Mouse (Mus musculus): ENCODE measurements around the gene Lrrc23. TPM values are rescaled to one million over a fixed set of nuclear protein-coding genes. Genes with fewer than 3 reads are reported as not detected.

Gene Lrrc23
- polyA plus RNA-seq, 1 experiment, result not detected

- H3K27ac ChIP-seq (ENCODE audit: insufficient read depth, low read length), result no peak overlapping the region
- TF ChIP-seq CTCF (IDR thresholded peaks at IDR 0.05; ENCODE audit: borderline replicate concordance, insufficient read depth, low read length) (no peak), POLR2A (IDR thresholded peaks at IDR 0.05; ENCODE audit: low read depth, low read length) (no peak)
- no peaks in the 10 kb centered on the region for H3K4me1 ChIP-seq (ENCODE audit: control insufficient read depth, insufficient read depth, low read length)
- no peak overlapping the region for H3K4me3 ChIP-seq (ENCODE audit: insufficient read depth, low read length)
These were observed 33.3 kb downstream of the Lrrc23 start for GRCm38 (mm10) chr6:124746296-124746605.

GRCm38 (mm10) chr6:124745490-124746295 lies 33.8 kb downstream of the Lrrc23 start:
- H3K4me3 ChIP-seq (ENCODE audit: insufficient read depth, low read length), result peak overlapping the region; percentile 9; the same call in 1 of the 2 replicates
- H3K27ac ChIP-seq (ENCODE audit: insufficient read depth, low read length), result no peak overlapping the region
- TF ChIP-seq POLR2A (IDR thresholded peaks at IDR 0.05; ENCODE audit: low read depth, low read length) (no peak), CTCF (IDR thresholded peaks at IDR 0.05; ENCODE audit: borderline replicate concordance, insufficient read depth, low read length) (peak; percentile 46; the same call in 1 of the 2 replicates)
- no peaks in the 10 kb centered on the region for H3K4me1 ChIP-seq (ENCODE audit: control insufficient read depth, insufficient read depth, low read length)

- no peak for TF ChIP-seq CTCF (IDR thresholded peaks at IDR 0.05; ENCODE audit: borderline replicate concordance, insufficient read depth, low read length)
- no peak overlapping the region for H3K4me3 ChIP-seq (ENCODE audit: insufficient read depth, low read length)
- H3K27ac ChIP-seq (ENCODE audit: insufficient read depth, low read length), result no peak overlapping the region
These were observed 34.7 kb downstream of the Lrrc23 start for GRCm38 (mm10) chr6:124744755-124745321.

GRCm38 (mm10) chr6:124743647-124744046 lies 35.9 kb downstream of the Lrrc23 start:
- no peak overlapping the region for H3K4me3 ChIP-seq (ENCODE audit: insufficient read depth, low read length)
- no peak overlapping the region for H3K27ac ChIP-seq (ENCODE audit: insufficient read depth, low read length)
- TF ChIP-seq POLR2A (IDR thresholded peaks at IDR 0.05; ENCODE audit: low read depth, low read length) (no peak), CTCF (IDR thresholded peaks at IDR 0.05; ENCODE audit: borderline replicate concordance, insufficient read depth, low read length) (no peak)
- H3K4me1 ChIP-seq (ENCODE audit: control insufficient read depth, insufficient read depth, low read length), result no peaks in the 10 kb centered on the region

More at GRCm38 (mm10) chr6:124744755-124745321, 34.7 kb downstream of the Lrrc23 start:
- H3K4me1 ChIP-seq (ENCODE audit: control insufficient read depth, insufficient read depth, low read length), result no peaks in the 10 kb centered on the region

- Histone ChIP-seq H3K27ac (ENCODE audit: insufficient read depth, low read length) (no peak overlapping the region), H3K4me3 (ENCODE audit: insufficient read depth, low read length) (no peak overlapping the region), H3K4me1 (ENCODE audit: control insufficient read depth, insufficient read depth, low read length) (no peaks in the 10 kb centered on the region)
- TF ChIP-seq POLR2A (IDR thresholded peaks at IDR 0.05; ENCODE audit: low read depth, low read length), result no peak
- TF ChIP-seq CTCF (IDR thresholded peaks at IDR 0.05; ENCODE audit: borderline replicate concordance, insufficient read depth, low read length), result no peak
These were observed 36.5 kb downstream of the Lrrc23 start for GRCm38 (mm10) chr6:124742839-124743514.

GRCm38 (mm10) chr6:124741842-124742241 lies 37.7 kb downstream of the Lrrc23 start:
- Histone ChIP-seq H3K4me3 (ENCODE audit: insufficient read depth, low read length) (no peak overlapping the region), H3K4me1 (ENCODE audit: control insufficient read depth, insufficient read depth, low read length) (no peaks in the 10 kb centered on the region), H3K27ac (ENCODE audit: insufficient read depth, low read length) (peak overlapping the region; percentile 92)
- no peak for TF ChIP-seq CTCF (IDR thresholded peaks at IDR 0.05; ENCODE audit: borderline replicate concordance, insufficient read depth, low read length)
- TF ChIP-seq POLR2A (IDR thresholded peaks at IDR 0.05; ENCODE audit: low read depth, low read length), result no peak

- no peaks in the 10 kb centered on the region for H3K4me1 ChIP-seq (ENCODE audit: control insufficient read depth, insufficient read depth, low read length)
- TF ChIP-seq POLR2A (IDR thresholded peaks at IDR 0.05; ENCODE audit: low read depth, low read length) (peak; percentile 96), CTCF (IDR thresholded peaks at IDR 0.05; ENCODE audit: borderline replicate concordance, insufficient read depth, low read length) (no peak)
These were observed 38.4 kb downstream of the Lrrc23 start, which contains the start of gene Grcc10 for GRCm38 (mm10) chr6:124740888-124741761. Grcc10 (minus strand) TSS chr6:124741374.

GRCm38 (mm10) chr6:124740211-124740887 lies 39.2 kb downstream of the Lrrc23 start:
- H3K4me3 ChIP-seq (ENCODE audit: insufficient read depth, low read length), result peak overlapping the region; percentile 43

More at GRCm38 (mm10) chr6:124740888-124741761, 38.4 kb downstream of the Lrrc23 start, which contains the start of gene Grcc10:
- Histone ChIP-seq H3K4me3 (ENCODE audit: insufficient read depth, low read length) (peak within 1 kb of the TSS; percentile 43), H3K27ac (ENCODE audit: insufficient read depth, low read length) (peak within 1 kb of the TSS; percentile 92)

More at GRCm38 (mm10) chr6:124740211-124740887, 39.2 kb downstream of the Lrrc23 start:
- peak overlapping the region; percentile 92 for H3K27ac ChIP-seq (ENCODE audit: insufficient read depth, low read length)
- TF ChIP-seq CTCF (IDR thresholded peaks at IDR 0.05; ENCODE audit: borderline replicate concordance, insufficient read depth, low read length), result no peak
- TF ChIP-seq POLR2A (IDR thresholded peaks at IDR 0.05; ENCODE audit: low read depth, low read length), result peak; percentile 9; the same call in 1 of the 2 replicates
- H3K4me1 ChIP-seq (ENCODE audit: control insufficient read depth, insufficient read depth, low read length), result no peaks in the 10 kb centered on the region

All from embryonic fibroblast, embryonic 13.5 days (primary cell).